Mouse (Mus musculus): ENCODE measurements around the gene Heph. TPM values are rescaled to one million over a fixed set of nuclear protein-coding genes. Genes with fewer than 3 reads are reported as not detected.

The Heph gene
- polyA plus RNA-seq, 1 experiment from 2014 or later, result 2.3 TPM

- DNase-seq (ENCODE audit: low spot score), result no peak
- no peak overlapping the region for H3K4me2 ChIP-seq (replicated peaks; ENCODE audit: low read depth)
- no peak overlapping the region for H3K27ac ChIP-seq (replicated peaks)
- no peak overlapping the region for H3K4me3 ChIP-seq (ENCODE audit: low read depth, low read length)
- TF ChIP-seq CTCF (IDR thresholded peaks at IDR 0.05; ENCODE audit: low read depth) (peak; percentile 55), EP300 (optimal IDR thresholded peaks at IDR 0.05) (no peak)
- no peaks in the 10 kb centered on the region for H3K4me1 ChIP-seq (replicated peaks; ENCODE audit: control insufficient read depth, insufficient read depth)
- H3K9ac ChIP-seq (ENCODE audit: low read length), result no peak overlapping the region
- no peak for ATAC-seq (ENCODE audit: low FRiP score, low TSS enrichment)
- H3K9me3 ChIP-seq (ENCODE audit: control insufficient read depth, low read length), result no peaks in the 10 kb centered on the region
- WGBS, result 58% methylated on average over 1 of the region's 1 CpGs
- no peaks in the 10 kb centered on the region for H3K36me3 ChIP-seq (ENCODE audit: control insufficient read depth, insufficient read depth, low read length)
- no peaks in the 10 kb centered on the region for H3K27me3 ChIP-seq (ENCODE audit: control insufficient read depth, insufficient read depth, low read length)
Measured at GRCm38 (mm10) chrX:96501580-96501979, 46.4 kb downstream of the Heph start.

Other genes with a start within 250 kb of the Heph start
- 0.06 TPM in 1 of 2 replicates, not detected in the other for gene Vsig4, start 161.9 kb upstream of the Heph start, polyA plus RNA-seq (2015; fragmentation: Nextera tagmentation; extraction: Ambion mirVana)
- 0.04 and 0.06 TPM in 2 replicates for gene Hsf3, start 935 bp downstream of the Heph start, polyA plus RNA-seq (2015; fragmentation: Nextera tagmentation; extraction: Ambion mirVana)